Mouse (Mus musculus) lung, postnatal 0 days (tissue): ENCODE measurements around the gene Klhdc4.

Experiments used
- CTCF ChIP-seq: IDR thresholded peaks from 2 replicates; pipeline ENCODE4 v1.5.1; 2016; ENCODE audit warnings: antibody characterized with exemption, mild to moderate bottlenecking
- EP300 ChIP-seq: IDR thresholded peaks from 2 replicates; pipeline ENCODE4 v1.6.1; 2016; ENCODE audit warnings: antibody characterized with exemption, mild to moderate bottlenecking, control low read depth

DNA sequence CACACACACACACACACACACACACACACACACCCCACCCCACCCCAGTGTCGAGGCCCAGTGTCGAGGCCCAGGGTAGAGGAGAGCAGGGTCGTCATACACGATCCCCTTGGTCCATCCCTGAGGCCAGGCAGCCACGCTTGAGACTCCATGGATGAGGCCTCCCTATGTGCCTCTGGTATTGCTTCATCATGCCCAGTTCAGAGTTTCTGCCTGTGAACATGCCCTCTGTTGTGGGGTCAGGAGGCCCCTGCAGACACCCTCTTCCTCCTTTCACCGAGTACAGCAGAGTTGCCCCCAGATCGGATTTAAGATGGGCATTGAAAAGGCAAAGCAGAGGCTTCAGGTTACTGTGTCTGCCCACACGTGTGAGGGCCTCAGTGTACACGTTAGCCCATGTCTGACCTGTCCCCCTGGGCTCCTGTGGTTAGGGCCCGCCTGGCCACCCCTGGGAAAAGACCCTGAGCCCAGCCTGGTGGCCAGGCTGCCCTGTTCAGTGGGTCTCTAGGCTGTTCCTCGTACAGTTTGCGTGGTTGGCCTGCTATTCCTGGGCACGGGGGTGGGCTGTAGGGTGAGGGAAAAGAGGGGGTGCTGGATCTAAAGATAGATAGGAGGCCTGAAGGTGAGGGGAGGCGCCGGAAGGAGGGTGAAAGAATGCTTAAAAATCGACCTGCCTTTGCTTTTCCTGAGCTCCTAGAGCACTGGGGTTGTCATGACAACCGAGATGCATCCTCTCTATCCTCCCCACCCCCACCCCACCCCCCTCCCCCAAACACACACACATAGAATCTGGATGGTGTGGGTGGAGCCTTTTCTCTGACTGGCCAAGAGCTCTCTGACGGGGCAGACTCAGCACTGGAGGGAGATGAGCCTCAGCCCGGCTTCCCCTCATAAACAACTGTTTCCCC is 58.3 kb downstream of the Klhdc4 start:
- TF ChIP-seq CTCF: no peak
- no peak for TF ChIP-seq EP300
